Mouse (Mus musculus): ENCODE results near the gene Kansl1l. TPM values are rescaled to one million over a fixed set of nuclear protein-coding genes. Genes with fewer than 3 reads are reported as not detected.

Gene Kansl1l
- polyA plus RNA-seq, 1 experiment from 2014 or later, result 17.1 TPM

DNA sequence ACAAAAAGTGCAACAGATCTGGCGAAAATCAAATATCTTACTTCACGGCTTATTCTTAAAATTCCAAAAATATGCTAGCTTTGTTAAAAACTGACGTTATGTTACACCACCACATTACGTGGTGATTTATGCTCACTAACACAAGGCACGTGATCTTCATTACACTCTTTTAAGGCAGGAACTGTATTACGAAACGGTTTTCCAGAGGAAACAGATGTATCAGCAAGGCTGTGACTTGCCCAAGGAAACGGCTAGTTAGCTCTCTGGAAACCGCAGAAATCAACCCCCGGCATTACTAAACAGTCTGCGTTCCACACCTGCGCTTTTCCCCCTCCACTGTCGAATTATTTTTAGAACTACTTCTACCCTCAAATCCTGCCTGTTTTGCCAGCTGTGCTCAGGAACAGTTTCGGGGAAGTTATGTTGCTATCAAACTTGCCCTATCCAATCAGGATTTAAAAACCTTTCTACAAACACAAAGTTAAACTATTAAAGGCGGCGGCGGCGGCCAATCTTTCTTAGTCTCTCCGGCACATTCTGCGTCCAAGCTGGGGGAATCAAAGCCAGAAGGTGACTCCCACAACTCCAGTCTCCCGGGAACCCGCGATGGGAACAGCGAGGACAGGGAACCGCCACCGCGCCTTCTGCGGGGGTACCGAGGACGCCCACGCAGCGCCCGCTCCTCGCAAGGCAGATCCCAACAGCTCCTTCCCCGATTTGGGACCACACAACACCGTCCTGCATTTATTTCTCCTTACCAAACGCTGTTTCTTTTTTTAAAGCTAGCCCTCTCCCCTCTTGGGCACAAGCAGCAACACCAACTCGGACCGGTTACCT is 1.2 kb downstream of the Kansl1l start:
- peak overlapping the region; percentile 92 for H3K9ac ChIP-seq
- H3K36me3 ChIP-seq, result no peaks in the 10 kb centered on the region
- peak overlapping the region; percentile 100 for H3K27ac ChIP-seq (replicated peaks)
- peak overlapping the region; percentile 73 for H3K4me3 ChIP-seq
- peak overlapping the region; percentile 75 for H3K4me2 ChIP-seq
- peak; percentile 59 for ATAC-seq (ENCODE audit: low read depth)
- H3K27me3 ChIP-seq, result peaks cover 6% of the 10 kb centered on the region; the same call in 1 of the 2 replicates
- under 1% methylated on average over 39 of the region's 39 CpGs for WGBS
- H3K9me3 ChIP-seq, result no peaks in the 10 kb centered on the region
- H3K4me1 ChIP-seq (replicated peaks), result peaks cover 26% of the 10 kb centered on the region

DNA sequence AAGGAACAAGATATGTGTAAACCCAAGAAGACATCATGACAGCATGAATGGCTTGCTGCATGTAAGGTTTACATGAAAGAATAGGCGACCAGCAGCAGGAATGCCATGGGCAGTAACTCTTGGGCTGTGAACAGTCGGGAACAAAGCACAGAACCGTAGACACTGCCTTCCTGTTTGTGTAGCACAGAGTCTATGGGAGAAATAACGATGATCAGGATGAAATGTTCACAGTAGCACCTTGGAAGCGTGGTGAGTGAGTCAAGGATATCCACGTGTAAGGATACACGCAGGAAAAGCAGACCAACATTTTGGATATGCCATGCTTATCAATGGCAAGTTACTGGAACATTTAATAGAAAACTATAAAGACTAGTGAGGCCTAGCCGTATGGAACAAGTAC is 2.6 kb downstream of the Kansl1l start:
- Histone ChIP-seq H3K27ac (replicated peaks) (no peak overlapping the region), H3K9me3 (no peaks in the 10 kb centered on the region), H3K9ac (peak overlapping the region; percentile 49), H3K4me2 (peak overlapping the region; percentile 75), H3K4me3 (no peak overlapping the region), H3K27me3 (peaks cover 6% of the 10 kb centered on the region; the same call in 1 of the 2 replicates), H3K36me3 (no peaks in the 10 kb centered on the region), H3K4me1 (replicated peaks) (peaks cover 17% of the 10 kb centered on the region)
- ATAC-seq (ENCODE audit: low read depth), result no peak
- 35% methylated on average over 8 of the region's 8 CpGs for WGBS

DNA sequence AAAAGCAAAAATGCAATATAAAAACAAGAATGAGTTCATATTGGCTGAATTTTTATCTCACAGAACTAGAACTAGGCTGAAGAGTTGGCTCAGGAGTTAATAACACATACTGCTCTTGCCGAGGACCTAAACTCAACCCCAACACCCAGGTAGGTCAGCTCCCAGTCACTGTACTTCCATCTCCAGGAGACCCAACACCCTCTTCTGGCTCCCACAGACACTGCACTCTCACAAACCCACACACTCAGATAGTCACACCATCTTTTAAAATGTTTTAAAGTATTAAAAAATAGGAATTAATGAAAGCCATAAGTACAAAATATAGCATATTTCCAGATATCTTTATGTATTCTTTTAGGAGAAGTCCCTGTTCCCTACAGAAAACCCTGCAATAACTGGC is 4.2 kb downstream of the Kansl1l start:
- H3K27me3 ChIP-seq, result no peaks in the 10 kb centered on the region
- H3K4me1 ChIP-seq (replicated peaks), result peaks cover 17% of the 10 kb centered on the region
- H3K4me3 ChIP-seq, result no peak overlapping the region
- no peak overlapping the region for H3K4me2 ChIP-seq
- no peaks in the 10 kb centered on the region for H3K9me3 ChIP-seq
- H3K9ac ChIP-seq, result no peak overlapping the region
- no peak overlapping the region for H3K27ac ChIP-seq (replicated peaks)
- no peak for ATAC-seq (ENCODE audit: low read depth)
- H3K36me3 ChIP-seq, result no peaks in the 10 kb centered on the region
- 76% methylated on average over 1 of the region's 1 CpGs for WGBS

DNA sequence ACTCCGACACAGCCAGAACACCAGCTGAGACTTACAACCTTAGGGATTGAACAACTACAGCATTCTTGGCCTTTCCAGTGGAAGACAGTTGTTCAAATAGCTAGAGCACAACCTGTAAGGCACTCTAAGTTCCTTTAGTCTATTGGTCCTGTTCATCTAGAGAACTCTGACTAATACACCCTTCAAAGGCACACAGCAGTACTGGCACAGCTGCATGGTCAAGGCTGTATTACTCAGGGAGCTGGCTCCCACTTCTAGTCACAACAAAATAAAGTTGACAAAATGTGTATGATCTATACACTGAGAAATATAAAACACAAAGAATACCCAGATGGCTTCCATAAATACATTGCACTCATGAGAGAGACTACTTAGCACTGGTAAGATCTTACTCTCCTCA is 10.5 kb downstream of the Kansl1l start:
- no peak overlapping the region for H3K9ac ChIP-seq
- no peaks in the 10 kb centered on the region for H3K9me3 ChIP-seq
- H3K4me2 ChIP-seq, result no peak overlapping the region
- no peak overlapping the region for H3K4me3 ChIP-seq
- no peak overlapping the region for H3K27ac ChIP-seq (replicated peaks)
- no peak for ATAC-seq (ENCODE audit: low read depth)
- no peaks in the 10 kb centered on the region for H3K27me3 ChIP-seq
- H3K4me1 ChIP-seq (replicated peaks), result no peaks in the 10 kb centered on the region; the same call in 1 of the 2 replicates
- WGBS, result 87% methylated on average over 1 of the region's 1 CpGs
- H3K36me3 ChIP-seq, result 0 out of 2 replicates have a peak, but pooled peaks cover 4% of the 10 kb centered on the region

DNA sequence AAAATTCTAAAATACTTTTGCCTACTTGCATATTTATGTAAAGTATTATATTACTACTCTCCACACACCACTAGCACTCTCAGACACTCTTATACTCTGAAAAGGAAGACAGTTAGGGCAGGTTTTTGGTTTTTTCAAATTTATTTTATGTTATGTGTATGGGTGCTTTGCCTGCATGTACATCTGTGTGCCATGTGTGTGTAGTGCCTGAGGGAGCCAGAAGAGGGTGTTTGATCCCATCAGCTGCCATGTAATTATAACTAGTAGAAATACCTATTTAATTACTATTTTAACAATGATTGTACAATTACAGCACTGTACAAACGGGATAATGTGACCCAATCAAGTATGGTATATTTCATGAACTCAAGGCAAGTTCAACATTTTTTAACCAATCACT is 12.0 kb downstream of the Kansl1l start:
- ATAC-seq (ENCODE audit: low read depth), result no peak
- H3K27me3 ChIP-seq, result no peaks in the 10 kb centered on the region
- H3K27ac ChIP-seq (replicated peaks), result no peak overlapping the region
- H3K9me3 ChIP-seq, result no peaks in the 10 kb centered on the region
- WGBS, result 91% methylated on average over 1 of the region's 1 CpGs
- peaks cover 14% of the 10 kb centered on the region for H3K36me3 ChIP-seq
- no peak overlapping the region for H3K4me3 ChIP-seq
- H3K4me1 ChIP-seq (replicated peaks), result no peaks in the 10 kb centered on the region; the same call in 1 of the 2 replicates
- no peak overlapping the region for H3K4me2 ChIP-seq
- no peak overlapping the region for H3K9ac ChIP-seq

DNA sequence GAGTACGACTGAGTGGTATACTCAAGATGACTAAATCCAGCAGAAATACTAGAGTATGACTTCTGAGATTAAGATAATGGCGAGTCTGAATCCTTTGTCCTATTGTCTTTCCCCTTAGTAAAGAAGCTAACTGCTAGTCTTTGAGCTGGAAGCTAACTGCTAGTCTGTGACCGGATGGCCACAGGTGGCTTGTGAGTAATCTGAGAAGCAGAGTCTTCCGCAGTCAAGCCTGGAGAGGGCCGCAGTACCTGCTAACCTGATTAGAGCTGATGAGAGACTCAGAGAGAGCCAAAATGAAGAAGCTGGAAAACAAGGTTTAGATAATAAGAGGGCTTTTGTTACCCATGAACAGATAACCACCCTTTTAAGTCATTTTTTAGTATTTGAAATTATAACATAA is 12.7 kb downstream of the Kansl1l start:
- WGBS, result 73% methylated on average over 5 of the region's 5 CpGs
- Histone ChIP-seq H3K9me3 (no peaks in the 10 kb centered on the region), H3K4me2 (no peak overlapping the region), H3K27ac (replicated peaks) (no peak overlapping the region), H3K9ac (no peak overlapping the region), H3K27me3 (no peaks in the 10 kb centered on the region), H3K36me3 (peaks cover 21% of the 10 kb centered on the region), H3K4me1 (replicated peaks) (no peaks in the 10 kb centered on the region; the same call in 1 of the 2 replicates), H3K4me3 (no peak overlapping the region)
- no peak for ATAC-seq (ENCODE audit: low read depth)

DNA sequence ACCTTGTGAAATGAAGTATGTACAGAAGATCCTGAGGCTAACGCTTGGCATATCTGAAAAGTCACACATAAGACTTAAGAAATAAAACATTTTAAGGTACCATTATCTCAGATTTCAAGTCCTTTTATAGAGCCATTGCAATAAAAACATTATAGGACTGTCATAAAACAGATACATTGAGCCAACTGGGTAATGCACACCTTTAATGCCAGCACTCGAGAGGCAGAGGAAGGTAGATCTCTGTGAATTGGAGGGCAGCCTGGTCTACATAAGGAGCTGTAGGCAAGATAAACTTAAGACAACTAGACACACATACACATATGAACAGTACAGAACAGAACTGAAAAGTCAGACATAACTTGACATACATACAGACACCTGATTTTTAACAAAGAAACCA is 19.4 kb downstream of the Kansl1l start:
- no peaks in the 10 kb centered on the region for H3K27me3 ChIP-seq
- H3K36me3 ChIP-seq, result peaks cover 23% of the 10 kb centered on the region
- H3K4me1 ChIP-seq (replicated peaks), result 0 out of 2 replicates have a peak, but pooled peaks cover 4% of the 10 kb centered on the region
- no peak for ATAC-seq (ENCODE audit: low read depth)
- no peak overlapping the region for H3K9ac ChIP-seq
- H3K9me3 ChIP-seq, result no peaks in the 10 kb centered on the region
- H3K27ac ChIP-seq (replicated peaks), result no peak overlapping the region
- no peak overlapping the region for H3K4me3 ChIP-seq
- no peak overlapping the region for H3K4me2 ChIP-seq
- WGBS, result 80% methylated on average over 2 of the region's 2 CpGs

DNA sequence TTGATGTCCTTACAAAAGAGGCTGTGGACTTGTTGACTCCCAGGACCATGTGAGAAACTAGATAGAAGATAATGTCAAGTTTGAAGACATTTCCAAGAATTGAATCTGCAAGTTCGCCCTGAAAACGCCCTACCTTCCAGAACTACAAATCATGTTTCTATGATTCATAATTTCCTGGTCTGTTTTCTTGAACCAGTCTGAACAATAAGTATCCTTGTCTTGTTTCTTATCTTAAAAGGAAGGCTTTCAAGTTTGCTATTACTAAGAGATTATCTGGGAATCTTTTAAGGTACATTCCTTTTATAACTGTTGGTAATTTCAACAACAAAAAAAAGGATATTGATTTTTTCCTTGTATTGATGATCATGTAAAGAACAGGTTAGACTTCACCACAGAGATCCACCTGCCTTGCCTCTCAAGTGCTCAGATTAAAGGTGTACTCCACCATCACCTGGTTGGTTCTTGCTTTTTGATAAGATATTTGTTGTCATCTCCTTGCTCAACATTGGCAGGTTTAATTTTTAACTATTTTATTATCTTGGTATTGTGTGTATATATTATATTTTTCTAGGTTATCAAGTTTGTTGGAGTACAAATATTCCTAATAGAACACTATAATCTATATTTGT is 24.4 kb downstream of the Kansl1l start:
- Histone ChIP-seq H3K9ac (no peak overlapping the region), H3K36me3 (no peaks in the 10 kb centered on the region), H3K9me3 (no peaks in the 10 kb centered on the region), H3K27me3 (no peaks in the 10 kb centered on the region), H3K4me2 (no peak overlapping the region), H3K4me3 (no peak overlapping the region), H3K4me1 (replicated peaks) (0 out of 2 replicates have a peak, but pooled peaks cover 4% of the 10 kb centered on the region), H3K27ac (replicated peaks) (no peak overlapping the region)
- 94% methylated on average over 2 of the region's 2 CpGs for WGBS
- ATAC-seq (ENCODE audit: low read depth), result no peak

DNA sequence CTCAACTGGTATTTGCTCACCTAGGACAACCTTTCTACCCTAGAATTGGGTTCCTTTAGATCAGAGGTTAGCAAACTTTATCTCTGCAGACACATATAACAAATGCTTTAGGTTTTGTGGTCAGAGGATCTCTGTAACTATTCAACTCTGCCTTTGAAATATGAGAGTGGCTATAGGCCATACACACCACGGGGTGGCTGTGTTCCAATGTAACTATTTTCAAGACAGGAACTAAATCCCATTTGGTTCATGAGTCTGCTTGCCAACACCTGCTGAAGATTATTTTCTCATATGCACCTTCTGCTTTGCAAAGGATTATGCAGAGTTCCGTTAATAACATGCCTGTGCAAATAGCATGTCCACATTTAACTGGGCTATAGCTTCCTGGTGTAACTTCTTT is 35.1 kb downstream of the Kansl1l start:
- Histone ChIP-seq H3K9me3 (no peaks in the 10 kb centered on the region), H3K27me3 (no peaks in the 10 kb centered on the region), H3K4me2 (no peak overlapping the region), H3K9ac (no peak overlapping the region), H3K36me3 (no peaks in the 10 kb centered on the region), H3K27ac (replicated peaks) (no peak overlapping the region), H3K4me1 (replicated peaks) (no peaks in the 10 kb centered on the region), H3K4me3 (no peak overlapping the region)
- WGBS, result 78% methylated on average over 2 of the region's 2 CpGs
- ATAC-seq (ENCODE audit: low read depth), result no peak

DNA sequence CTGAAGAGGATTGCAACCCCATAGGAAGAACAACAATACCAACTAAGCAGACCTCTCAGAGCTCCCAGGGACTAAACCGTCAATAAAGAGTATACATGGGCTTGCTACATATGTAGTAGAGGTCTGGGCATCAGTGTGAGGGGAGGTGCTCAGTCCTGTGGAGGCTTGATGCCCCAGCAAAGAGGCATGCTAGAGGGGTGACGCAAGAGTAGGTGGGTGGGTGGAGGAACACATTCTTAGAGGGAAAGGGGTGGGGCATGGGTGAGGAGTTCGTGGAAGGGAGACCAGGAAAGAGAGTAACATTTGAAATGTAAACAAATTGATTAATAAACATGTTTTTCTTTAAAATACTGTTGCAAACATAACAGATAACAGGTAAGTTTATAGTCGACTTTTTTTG is 36.3 kb downstream of the Kansl1l start:
- no peak overlapping the region for H3K9ac ChIP-seq
- H3K27me3 ChIP-seq, result no peaks in the 10 kb centered on the region
- H3K9me3 ChIP-seq, result no peaks in the 10 kb centered on the region
- no peak overlapping the region for H3K27ac ChIP-seq (replicated peaks)
- no peak for ATAC-seq (ENCODE audit: low read depth)
- no peaks in the 10 kb centered on the region for H3K36me3 ChIP-seq
- H3K4me1 ChIP-seq (replicated peaks), result no peaks in the 10 kb centered on the region
- H3K4me2 ChIP-seq, result no peak overlapping the region
- WGBS, result 90% methylated on average over 4 of the region's 4 CpGs
- no peak overlapping the region for H3K4me3 ChIP-seq

DNA sequence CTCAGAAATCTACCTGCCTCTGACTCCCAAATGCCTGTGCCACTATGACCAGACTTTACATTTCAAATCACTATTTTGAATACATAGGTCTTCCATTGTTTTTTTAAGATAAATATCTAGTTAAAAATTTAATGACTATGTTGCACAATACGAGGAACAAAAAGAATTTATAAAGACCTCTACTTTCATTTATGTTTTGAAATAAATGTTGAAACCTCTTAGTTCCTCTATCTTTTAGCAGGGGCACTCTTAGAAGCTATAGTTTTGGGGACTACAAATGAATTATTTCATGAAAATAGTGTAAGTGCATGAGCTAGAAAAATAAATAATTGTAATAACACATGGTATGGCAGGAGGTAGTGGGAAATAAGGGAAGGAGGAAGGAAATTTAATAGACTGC is 38.6 kb downstream of the Kansl1l start:
- no peaks in the 10 kb centered on the region for H3K36me3 ChIP-seq
- H3K27ac ChIP-seq (replicated peaks), result no peak overlapping the region
- ATAC-seq (ENCODE audit: low read depth), result no peak
- 97% methylated on average over 1 of the region's 1 CpGs for WGBS
- no peaks in the 10 kb centered on the region for H3K4me1 ChIP-seq (replicated peaks)
- H3K4me2 ChIP-seq, result no peak overlapping the region
- H3K4me3 ChIP-seq, result no peak overlapping the region
- H3K27me3 ChIP-seq, result no peaks in the 10 kb centered on the region
- no peaks in the 10 kb centered on the region for H3K9me3 ChIP-seq
- H3K9ac ChIP-seq, result no peak overlapping the region

DNA sequence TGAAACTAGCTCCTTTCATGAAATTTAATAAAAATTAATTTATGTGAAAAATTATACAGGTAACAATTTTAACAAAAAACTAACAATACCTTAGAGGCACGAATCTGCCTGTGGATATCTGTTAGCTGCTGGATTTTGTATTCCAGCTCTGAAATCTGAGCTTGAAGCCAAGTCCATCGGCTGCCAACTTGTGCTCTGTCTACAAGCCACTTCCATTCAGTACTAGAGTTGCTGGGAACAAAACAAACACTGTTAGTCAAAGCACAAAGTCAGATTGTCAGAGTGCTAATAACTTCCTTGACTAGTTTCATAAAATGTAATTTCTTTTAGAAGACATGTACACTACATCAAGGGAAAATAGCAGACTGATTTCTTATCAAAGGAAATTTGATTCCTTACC is 39.5 kb downstream of the Kansl1l start:
- WGBS, result 78% methylated on average over 2 of the region's 2 CpGs
- H3K4me1 ChIP-seq (replicated peaks), result no peaks in the 10 kb centered on the region
- H3K9me3 ChIP-seq, result no peaks in the 10 kb centered on the region
- H3K9ac ChIP-seq, result no peak overlapping the region
- H3K36me3 ChIP-seq, result peaks cover 3% of the 10 kb centered on the region; the same call in 1 of the 2 replicates
- H3K4me3 ChIP-seq, result no peak overlapping the region
- H3K27ac ChIP-seq (replicated peaks), result no peak overlapping the region
- H3K4me2 ChIP-seq, result no peak overlapping the region
- no peaks in the 10 kb centered on the region for H3K27me3 ChIP-seq
- ATAC-seq (ENCODE audit: low read depth), result no peak

All from neural tube, embryonic 13.5 days (tissue).